Comparison of ENCODE assay signal across 17 mouse cellular contexts in the genomic region with DNA sequence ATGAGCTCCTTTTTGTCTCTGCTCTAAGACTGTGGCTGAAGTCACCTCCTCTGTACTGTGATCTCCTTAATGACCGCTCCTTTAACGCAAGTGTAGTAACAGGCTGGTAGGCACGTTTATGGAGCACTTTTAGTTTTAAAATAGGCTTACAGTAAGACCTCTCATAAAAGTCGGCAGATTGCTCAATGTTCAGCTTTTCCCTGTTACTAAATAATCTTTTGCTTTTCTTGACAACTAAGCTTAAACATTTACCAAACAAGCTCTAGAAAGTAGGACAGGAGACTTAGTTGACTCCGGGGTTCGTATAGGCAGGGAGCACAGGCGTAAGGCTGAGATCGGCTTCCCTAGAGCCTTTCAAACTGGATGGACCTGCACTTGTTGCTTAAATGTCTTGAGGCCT.
DNase-seq lines count a peak whose midpoint lies in the region; ATAC-seq and TF ChIP-seq lines count a peak whose summit lies in the region.
"Had no signal": no experiment of that assay in that cellular context is flagged by ENCODE, and none has a peak within 500 bp of the region (broad histone marks: within the 10 kb centered on the region; RNA-seq: fewer than 3 reads in every experiment).

No protein-coding gene starts in this region.

- no peak overlapping the region for H3K4me2 ChIP-seq in lung, postnatal 0 days (replicated peaks; ENCODE audit: low read depth, low read length)
- H3K4me2 ChIP-seq: forebrain, embryonic 15.5 days; hindbrain, embryonic 13.5 days; midbrain, embryonic 11.5 days had no signal

- 0 out of 2 replicates have a peak, but pooled peaks cover 5% of the 10 kb centered on the region for H3K4me1 ChIP-seq in lung, postnatal 0 days (ENCODE audit: insufficient read depth, low read depth, low read length)
- H3K4me1 ChIP-seq: forebrain, embryonic 15.5 days; hindbrain, embryonic 13.5 days had no signal

- no peaks in the 10 kb centered on the region for H3K36me3 ChIP-seq in lung, postnatal 0 days (ENCODE audit: insufficient read depth, low read length)
- H3K36me3 ChIP-seq: forebrain, embryonic 15.5 days; hindbrain, embryonic 13.5 days had no signal

- H3K27me3 ChIP-seq in lung, postnatal 0 days (replicated peaks; ENCODE audit: insufficient read depth, low read length) = no peaks in the 10 kb centered on the region
- H3K27me3 ChIP-seq: forebrain, embryonic 15.5 days; hindbrain, embryonic 13.5 days had no signal

- TF ChIP-seq CTCF in lung, postnatal 0 days (IDR thresholded peaks at IDR 0.05) = no peak

- H3K9me3 ChIP-seq in lung, postnatal 0 days (ENCODE audit: low read length) = no peaks in the 10 kb centered on the region
- H3K9me3 ChIP-seq: forebrain, embryonic 15.5 days; hindbrain, embryonic 13.5 days had no signal

- peak overlapping the region; percentile 51; the same call in 1 of the 2 replicates for H3K27ac ChIP-seq in lung, postnatal 0 days (ENCODE audit: low read length)
- H3K27ac ChIP-seq: forebrain, embryonic 15.5 days; gastrocnemius, adult 2 months; hindbrain, embryonic 13.5 days; left cerebral cortex, adult 2 months had no signal

- no peak overlapping the region for H3K9ac ChIP-seq in lung, postnatal 0 days (replicated peaks; ENCODE audit: low read depth)
- H3K9ac ChIP-seq: forebrain, embryonic 15.5 days; hindbrain, embryonic 13.5 days had no signal

- ATAC-seq in lung, postnatal 0 days = peak; percentile 43
- ATAC-seq in activated CD4-positive, CD25-positive, alpha-beta regulatory T cell, adult 4 months = no peak
- ATAC-seq: forebrain, embryonic 15.5 days had no signal

- no peak overlapping the region for H3K4me3 ChIP-seq in lung, postnatal 0 days (ENCODE audit: low read depth, low read length)
- H3K4me3 ChIP-seq: forebrain, embryonic 15.5 days; gastrocnemius, adult 2 months; hindbrain, embryonic 13.5 days; left cerebral cortex, adult 2 months had no signal

- WGBS in lung, postnatal 0 days = 58% methylated on average over 8 of the region's 8 CpGs

- TF ChIP-seq EP300 in lung, postnatal 0 days (IDR thresholded peaks at IDR 0.05) = peak; percentile 63

- peak; percentile 70 for DNase-seq in lung, postnatal 0 days (ENCODE audit: low spot score)
- no peak for DNase-seq in lung, adult 18-20 months
- DNase-seq in kidney, adult 8-10 months = peak; percentile 41 to 73
- DNase-seq in kidney, postnatal 36 days = peak; percentile 54 to 61
- no peak for DNase-seq in thymus, postnatal 0 days (ENCODE audit: low spot score)
- no peak for DNase-seq in neural tube, embryonic 10.5 days (ENCODE audit: extremely low spot score, low spot score)
- DNase-seq: adrenal gland, adult 8-10 months; cerebellum, adult 8-10 months; gastrocnemius, adult 2 months; lung, postnatal 14 days; spleen, adult 18-20 months; thymus, postnatal 14 days had no signal

Comparison
In these comparisons a context has a peak if more than half of its experiments do, and no peak if none do; other contexts are left out.
1. DNase-seq: peak in lung, postnatal 0 days (single experiment), kidney, adult 8-10 months (2 of 2) and kidney, postnatal 36 days (2 of 2); none in lung, adult 18-20 months (0 of 2), thymus, postnatal 0 days (single experiment) and neural tube, embryonic 10.5 days (single experiment).